Mouse (Mus musculus) kidney, postnatal 4 days (tissue): ENCODE measurements around the gene Apool.

Experiments used
- DNase-seq, 2 experiments: peaks; one replicate each; pipeline ENCODE4 v3.0.0; 2021; ENCODE audit warnings: mixed read lengths in 2 of 2

Gene Apool

DNA sequence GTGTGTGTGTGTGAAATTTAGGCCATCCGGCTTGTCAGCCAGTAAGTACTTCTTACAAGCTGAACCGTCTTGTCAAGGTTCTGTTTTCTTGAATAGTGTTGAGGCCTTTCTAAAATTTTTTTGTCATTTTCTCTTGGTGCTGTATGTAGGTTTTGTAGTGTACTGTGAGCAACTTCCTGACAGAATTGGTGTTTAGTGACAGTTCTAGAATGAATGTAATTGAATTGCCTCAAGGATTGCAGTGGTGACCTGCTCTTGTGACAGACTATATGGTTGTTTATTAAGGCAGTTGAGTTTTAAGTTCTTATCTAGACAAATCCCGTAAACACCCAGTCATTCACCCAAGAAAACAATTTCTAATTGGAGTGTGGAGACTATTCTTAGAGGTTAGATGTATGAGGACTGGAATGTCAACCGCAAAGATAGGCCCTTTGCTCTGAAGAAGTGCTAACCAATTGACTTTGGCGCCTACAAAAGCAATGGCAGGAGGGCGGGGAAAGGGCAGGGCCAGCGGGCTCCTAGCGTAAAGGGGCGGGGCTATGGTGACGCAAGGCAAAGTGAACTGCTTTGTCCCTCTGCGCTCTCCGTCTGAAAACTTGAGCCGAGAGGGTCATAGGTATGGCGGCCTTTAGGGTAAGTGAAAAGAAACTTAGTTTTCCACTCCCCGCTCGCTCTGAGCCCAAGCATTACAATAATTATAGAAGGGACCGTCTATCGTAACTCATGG lies at the start of gene Apool:
Gene Apool, plus strand, starts transcription at position 531 of the 727 bp plus-strand sequence.
- peak; percentile 89 to 92 for DNase-seq

- DNase-seq, result no peak
Measured at GRCm38 (mm10) chrX:112273550-112273949, 37.6 kb upstream of the Apool start.

- no peak for DNase-seq
Measured at GRCm38 (mm10) chrX:112311531-112311887, 375 bp downstream of the Apool start.

GRCm38 (mm10) chrX:112312094-112312493 lies 960 bp downstream of the Apool start:
- DNase-seq, result no peak

DNA sequence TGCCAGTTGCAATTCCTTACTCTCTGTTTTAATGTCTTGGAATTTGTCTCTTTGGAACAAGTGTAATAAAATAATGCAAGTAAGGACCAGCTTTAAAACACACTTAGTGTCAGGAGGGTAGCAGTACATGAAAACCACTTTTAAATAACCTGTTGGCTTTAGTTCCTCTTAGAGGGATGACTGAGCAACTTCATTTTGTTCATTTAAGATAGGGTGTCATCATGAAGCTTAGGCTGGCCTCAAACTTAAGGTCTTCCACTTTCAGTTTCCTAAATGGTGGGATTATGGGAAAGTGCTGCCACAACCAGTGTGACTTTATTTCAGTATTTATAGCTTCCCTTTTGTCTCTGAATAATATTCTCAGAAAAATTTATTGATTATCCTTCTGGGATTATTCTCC lies 9.1 kb downstream of the Apool start:
- no peak for DNase-seq

GRCm38 (mm10) chrX:112339486-112339885 lies 28.4 kb downstream of the Apool start:
- no peak for DNase-seq

- no peak for DNase-seq
Measured at GRCm38 (mm10) chrX:112347467-112348394, 36.6 kb downstream of the Apool start.

- DNase-seq, result no peak
Measured at GRCm38 (mm10) chrX:112348395-112348791, 37.3 kb downstream of the Apool start.

- peak; percentile 4 to 14 for DNase-seq
Measured at GRCm38 (mm10) chrX:112368426-112368825, 57.3 kb downstream of the Apool start.

- peak; percentile 17 to 26 for DNase-seq
Measured at GRCm38 (mm10) chrX:112370577-112371410, 59.7 kb downstream of the Apool start.

DNA sequence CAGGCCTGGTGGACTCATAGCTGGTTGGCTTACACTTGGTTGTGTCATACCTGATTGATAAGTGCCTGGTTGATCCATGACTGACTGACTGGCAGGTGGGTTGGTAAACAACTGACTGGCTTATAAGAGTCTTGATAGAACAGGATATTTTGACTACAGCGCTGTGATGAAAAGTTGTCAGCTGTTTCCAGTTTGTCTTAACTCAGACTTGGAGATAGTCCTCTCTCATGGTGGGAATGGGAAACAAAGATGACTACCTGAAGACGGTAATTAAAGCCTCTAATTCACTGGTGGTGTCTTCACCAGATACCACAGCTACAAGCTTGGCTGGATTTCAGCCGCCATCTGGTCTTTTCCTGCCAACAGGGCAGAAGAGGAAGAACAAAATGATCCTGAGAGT lies 95.5 kb downstream of the Apool start, which contains the start of gene Satl1:
Gene Satl1, minus strand, starts transcription at position 101 of the 400 bp plus-strand sequence.
- no peak for DNase-seq

DNA sequence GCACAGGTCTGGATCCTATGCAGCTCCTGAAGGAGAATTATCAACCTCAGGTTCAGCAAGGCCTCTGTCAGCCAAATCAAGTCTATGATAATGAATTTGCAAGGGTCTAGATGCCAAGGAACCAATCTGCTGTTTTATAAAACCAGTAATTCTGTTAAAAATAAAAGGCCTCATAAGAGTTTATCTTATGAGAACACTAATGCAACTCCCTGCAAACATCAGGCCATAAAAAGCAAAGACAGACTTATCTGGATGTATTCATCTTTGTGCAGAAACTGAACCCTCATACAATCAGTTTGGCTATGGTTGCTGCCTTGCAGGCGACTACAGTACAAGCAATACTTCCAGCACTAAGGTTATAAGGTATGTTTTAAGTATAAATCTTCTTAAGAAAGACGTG lies 101.2 kb downstream of the Apool start:
- DNase-seq, result no peak
